Mouse (Mus musculus) E14TG2a.4 (cell line): ENCODE data around the gene Sap30bp.

Source experiments
- CTCF ChIP-seq: conservative IDR thresholded peaks from 2 replicates; pipeline ENCODE4 v1.5.1; 2014; ENCODE audit warnings: low read length
- POU5F1 ChIP-seq: IDR thresholded peaks from 2 replicates; pipeline ENCODE4 v1.6.1; 2014; ENCODE audit warnings: low read length, borderline replicate concordance

- TF ChIP-seq CTCF (no peak), POU5F1 (no peak)
Measured at GRCm38 (mm10) chr11:115945247-115945646, 12.2 kb downstream of the Sap30bp start.
